Mouse (Mus musculus): ENCODE results near the gene E2f4.

DNA sequence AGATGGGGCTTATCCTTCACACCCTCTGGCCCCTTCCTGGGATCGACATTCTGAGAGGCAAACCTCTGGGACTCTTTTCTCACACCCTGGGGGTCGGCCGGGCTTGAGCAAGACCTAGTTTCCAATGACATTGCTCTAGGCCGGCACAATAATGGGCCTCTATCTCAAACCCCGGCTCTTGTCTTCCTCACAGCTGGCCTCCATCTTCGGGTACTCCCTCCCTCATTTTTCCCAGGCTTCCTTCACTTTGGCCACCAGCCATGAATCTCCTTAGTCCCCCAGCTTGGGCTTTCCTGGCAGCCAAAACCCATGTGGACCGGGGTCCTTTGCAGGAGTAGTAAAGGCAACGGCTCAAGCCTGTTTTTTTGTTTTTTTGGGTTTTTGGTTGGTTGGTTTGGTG lies 43.9 kb downstream of the E2f4 start:
- TF ChIP-seq CTCF (IDR thresholded peaks at IDR 0.05; ENCODE audit: borderline replicate concordance, control insufficient read depth, extremely low read depth, insufficient read depth, low read length, poor library complexity) (no peak), POLR2A (IDR thresholded peaks at IDR 0.05; ENCODE audit: control insufficient read depth, extremely low read depth, insufficient read depth, low read length, poor library complexity) (no peak; the same call in 1 of the 2 replicates)

Measured in thymus, adult 2 months (tissue).